Mouse (Mus musculus) T-helper 2 cell (primary cell): ENCODE data around the gene Pef1.

ENCODE experiments used
- in situ Hi-C: fragments of 300-600 bp; cut with MboI, MseI; formaldehyde crosslinking; loops from one replicate; pipeline ENCODE4 v1.15.1; 2025; ENCODE audit warnings: high pct_unique_total_duplicates

Pef1 gene

DNA sequence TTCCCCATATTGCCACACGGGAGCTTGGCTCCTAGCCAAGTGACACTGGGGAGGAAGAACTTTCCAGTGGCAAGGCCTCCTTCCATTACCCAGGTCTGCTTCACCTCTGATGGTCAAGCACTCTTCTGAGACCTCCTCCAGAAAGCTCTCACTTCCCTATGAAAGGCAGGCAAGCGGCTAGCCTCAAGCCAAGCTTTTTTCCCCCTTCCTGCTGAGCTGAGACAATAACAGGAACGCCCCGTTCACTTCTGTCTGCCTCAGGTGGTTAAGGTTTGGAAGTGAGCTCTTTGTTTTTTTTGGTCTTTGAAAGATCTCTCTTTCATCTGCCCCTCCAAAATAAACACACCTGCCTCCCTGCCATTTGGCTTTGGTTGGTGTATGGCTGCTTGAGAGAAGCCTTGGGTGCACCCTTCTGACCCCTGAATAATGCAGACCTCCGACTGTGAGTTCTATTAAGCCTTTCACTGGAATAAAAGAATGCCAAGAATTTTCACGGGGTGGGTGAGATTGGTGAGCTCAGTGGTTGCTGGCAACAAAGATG lies at the start of gene Pef1:
Gene Pef1, plus strand, starts transcription at position 448 of the 541 bp plus-strand sequence.
- in situ Hi-C loops = no loop called here

DNA sequence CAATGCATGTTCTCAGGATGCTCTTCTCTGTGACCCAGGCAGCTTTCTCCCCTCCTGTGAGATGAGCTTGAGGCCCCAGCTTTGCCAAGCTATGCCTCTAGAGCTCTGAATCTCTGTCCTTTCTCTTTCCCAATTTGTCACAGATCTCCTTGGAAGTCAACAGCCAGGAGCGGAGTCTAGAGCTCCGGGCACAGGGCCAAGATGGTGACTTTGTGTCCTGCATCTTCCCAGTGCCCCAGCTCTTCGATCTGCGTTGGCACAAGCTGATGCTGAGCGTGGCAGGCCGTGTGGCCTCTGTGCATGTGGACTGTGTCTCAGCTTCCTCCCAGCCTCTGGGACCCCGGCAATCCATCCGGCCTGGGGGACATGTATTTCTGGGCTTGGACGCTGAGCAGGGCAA lies 49.2 kb upstream of the Pef1 start:
- in situ Hi-C loops = no loop called here

DNA sequence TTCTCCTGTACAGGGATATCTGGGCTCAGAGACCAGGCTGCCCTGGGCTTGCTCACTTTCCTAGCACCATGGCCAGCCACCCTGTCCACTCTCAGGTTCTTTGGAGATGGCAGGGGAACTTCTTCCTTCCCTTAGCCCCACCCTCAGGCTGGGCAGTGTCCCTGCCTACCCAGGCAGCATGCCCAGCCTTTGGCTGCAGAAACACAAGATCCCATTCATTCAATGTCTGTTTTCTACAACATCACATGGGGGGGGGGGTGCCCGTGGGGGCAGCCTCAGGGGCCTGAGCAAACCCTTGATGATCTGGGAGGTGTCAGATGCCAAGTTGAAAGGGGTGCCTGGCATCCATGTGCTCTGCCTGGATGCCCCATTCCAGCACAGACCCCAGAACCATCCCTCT lies 47.6 kb upstream of the Pef1 start:
- in situ Hi-C loops = no loop called here

DNA sequence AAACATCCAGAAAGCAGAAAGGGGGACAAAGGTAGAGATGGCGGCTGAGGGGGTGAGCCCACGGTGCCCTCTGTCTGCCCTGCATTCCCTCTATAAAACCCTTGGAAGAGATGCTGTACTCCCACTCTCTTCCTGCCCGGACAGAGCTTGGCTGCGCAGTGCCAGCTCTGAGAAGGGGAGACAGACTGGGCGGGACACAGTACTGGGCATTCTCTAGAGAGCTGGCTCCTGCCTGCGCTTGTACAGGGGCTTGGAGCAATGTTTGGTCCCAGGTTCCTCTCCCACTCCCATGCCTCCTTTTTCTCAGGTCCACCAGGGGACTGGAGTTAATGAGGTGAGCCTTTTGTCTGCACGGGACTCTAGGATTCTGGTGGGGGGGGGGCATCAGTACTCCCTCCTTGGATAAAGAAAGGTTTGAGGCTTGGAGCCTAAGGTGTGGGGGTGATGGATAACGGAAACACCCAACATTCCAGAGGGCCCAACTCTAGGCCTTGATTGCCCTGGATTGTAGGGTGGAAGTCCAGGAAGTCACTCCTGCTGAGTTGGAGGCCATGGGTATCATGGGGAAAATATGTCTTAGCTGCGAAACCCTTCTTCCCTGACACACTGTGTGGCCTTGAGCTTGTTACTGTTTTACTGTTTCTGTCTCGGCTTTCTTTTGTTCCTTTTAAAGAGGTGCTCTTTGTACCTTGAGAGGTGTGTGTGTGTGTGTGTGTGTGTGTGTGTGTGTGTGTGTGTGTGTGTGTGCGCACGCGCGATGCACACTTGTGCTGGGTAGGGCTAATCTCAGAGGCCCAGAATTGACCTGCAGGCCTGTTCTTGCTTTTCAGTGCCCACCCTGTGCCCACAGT lies 47.0 kb upstream of the Pef1 start:
- in situ Hi-C loops = no loop called here

DNA sequence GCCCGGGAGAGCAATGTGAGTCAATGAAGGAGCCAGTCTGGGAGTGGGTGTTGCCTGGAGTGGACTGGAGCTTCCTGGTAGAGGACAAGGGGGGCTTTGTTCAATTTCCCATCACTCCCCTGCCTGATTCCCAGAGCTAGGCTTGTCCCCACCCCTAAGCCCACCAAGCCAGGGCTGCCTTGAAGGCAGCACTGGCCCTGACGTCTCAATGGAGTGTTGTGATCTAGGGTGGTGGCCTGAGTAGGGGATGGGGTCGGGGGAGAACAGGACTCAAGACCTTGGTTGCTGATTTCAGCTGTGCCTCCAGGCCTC lies 46.4 kb upstream of the Pef1 start:
- in situ Hi-C loops = no loop called here

DNA sequence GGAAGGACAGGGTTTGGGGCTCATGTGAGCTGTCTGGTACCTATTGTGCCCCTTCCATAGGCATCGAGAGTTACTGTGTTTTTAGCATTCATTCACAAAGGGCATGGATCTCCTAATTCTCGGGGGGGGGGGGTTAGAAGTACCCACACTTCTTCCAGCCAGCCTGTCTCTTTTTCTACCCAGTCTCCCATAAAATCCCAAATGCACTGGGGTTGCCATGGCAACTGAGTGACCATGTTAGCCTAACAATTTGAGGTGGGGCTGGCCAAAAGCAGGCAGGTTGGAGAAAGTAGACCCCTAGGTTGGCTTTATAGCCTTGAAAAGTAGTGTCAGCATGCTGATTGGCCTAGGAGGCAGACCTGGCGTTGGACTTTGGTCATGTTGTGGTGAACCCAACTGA lies 45.9 kb upstream of the Pef1 start:
- in situ Hi-C loops = no loop called here

DNA sequence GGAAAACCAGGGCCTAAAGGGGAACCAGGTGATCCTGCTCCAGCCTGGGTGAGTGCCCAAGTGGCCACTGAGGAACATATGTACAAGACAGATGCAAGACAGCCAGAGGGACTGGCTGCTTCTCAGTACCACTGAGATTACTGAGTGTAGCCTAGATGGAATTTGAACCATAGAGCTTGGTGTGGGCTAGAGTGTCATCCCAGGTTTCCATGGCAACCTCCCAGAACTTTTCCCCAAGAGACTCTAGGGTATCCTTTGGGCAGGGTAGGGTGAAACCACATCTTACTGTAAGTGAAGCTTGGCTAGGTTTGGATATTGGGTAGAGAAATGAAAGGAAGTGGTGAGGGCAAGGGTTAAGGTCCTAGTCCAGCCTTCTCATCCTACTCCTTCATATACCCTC lies 41.4 kb upstream of the Pef1 start:
- in situ Hi-C loops = no loop called here

DNA sequence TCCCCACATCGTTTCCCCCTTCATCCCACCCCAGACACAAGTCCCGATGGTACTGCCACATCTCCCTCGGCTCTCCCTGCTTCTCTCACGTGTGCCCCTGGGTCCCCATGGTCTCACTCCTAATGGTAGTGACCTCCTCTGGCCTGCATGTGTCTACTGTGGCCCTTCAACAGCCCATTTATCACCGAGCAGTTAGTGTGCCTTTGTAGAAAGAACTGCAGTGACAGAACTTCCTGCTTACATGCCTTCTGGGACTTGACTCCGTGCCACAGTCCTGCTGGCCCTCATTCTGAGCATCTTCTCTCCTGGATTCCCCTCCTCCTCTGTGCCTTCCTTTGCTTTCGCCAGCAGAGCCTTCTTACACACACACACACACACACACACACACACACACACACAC lies 39.2 kb upstream of the Pef1 start:
- in situ Hi-C loops = no loop called here

DNA sequence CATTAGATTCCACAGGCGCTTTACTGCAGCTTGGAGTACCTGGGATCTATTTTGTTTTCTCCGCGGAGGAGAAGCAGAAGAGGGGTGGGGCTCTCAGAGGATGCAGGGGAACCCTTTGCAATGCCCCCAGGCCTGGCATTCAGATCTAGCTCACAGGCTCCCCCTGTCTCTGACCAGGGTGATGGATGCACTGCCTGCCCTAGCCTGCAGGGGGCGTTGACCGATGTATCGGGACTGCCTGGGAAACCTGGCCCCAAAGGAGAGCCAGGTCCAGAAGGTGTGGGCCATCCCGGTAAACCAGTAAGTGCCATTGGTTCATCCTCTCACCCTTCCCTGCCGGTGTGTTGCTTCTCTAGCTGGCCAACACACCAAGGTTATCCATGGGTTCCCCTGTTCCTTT lies 35.5 kb upstream of the Pef1 start:
- in situ Hi-C loops = no loop called here

DNA sequence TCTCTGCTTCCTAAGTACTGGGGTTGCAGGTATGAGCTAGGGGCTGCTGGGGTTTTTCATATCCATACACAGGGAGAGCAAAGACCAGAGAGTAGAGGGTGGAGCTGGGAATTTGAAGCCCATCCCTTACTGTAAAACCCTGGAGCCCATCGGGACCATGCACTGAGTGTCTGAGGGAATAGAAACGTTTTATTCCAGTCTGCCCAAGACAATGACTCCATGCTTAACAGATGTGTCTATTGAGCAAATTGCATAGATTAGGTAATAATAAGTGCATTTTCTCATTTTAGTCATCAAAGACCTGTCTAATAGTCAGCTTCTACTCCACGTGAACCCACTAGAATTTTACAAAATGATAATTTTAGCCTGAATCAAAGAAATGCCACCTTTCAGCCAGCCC lies 31.8 kb upstream of the Pef1 start:
- in situ Hi-C loops = no loop called here

DNA sequence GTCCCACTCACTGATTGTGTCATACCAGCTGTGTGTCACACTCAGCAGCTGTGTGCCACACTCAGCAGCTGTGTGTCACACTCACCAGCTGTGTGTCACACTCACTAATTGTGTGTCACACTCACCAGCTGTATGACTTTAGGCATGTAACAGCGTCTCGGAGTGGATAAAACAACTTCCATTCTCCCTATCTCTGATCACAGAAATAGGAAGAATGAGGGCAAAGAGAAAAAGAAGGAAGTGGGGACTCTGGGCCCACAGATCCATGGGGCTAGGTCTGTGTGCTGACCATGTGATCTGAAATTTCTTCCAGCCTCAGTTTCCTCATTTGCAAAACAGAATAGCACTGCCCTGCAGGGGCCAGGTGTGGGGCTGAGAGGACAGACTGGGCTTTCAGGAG lies 30.6 kb upstream of the Pef1 start:
- in situ Hi-C loops = no loop called here

DNA sequence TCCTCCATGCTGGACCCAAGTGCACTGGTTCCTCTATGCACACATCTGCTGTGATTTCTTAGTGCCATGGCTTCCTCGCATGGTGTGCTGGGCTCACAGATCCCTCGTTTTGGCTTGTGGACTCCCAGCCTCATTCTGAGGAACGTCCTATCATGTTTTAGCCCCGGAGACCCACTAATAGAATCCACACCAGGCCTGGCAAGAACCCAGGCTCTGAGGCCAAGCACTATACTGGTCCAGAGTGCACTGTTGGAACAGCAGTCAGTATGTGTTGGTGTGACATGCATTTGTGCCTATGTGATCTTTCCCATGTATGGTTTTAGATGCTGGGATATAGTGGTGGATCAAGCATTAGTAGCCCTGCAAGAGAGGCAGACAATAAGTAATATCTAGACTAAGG lies 29.0 kb upstream of the Pef1 start:
- in situ Hi-C loops = no loop called here

DNA sequence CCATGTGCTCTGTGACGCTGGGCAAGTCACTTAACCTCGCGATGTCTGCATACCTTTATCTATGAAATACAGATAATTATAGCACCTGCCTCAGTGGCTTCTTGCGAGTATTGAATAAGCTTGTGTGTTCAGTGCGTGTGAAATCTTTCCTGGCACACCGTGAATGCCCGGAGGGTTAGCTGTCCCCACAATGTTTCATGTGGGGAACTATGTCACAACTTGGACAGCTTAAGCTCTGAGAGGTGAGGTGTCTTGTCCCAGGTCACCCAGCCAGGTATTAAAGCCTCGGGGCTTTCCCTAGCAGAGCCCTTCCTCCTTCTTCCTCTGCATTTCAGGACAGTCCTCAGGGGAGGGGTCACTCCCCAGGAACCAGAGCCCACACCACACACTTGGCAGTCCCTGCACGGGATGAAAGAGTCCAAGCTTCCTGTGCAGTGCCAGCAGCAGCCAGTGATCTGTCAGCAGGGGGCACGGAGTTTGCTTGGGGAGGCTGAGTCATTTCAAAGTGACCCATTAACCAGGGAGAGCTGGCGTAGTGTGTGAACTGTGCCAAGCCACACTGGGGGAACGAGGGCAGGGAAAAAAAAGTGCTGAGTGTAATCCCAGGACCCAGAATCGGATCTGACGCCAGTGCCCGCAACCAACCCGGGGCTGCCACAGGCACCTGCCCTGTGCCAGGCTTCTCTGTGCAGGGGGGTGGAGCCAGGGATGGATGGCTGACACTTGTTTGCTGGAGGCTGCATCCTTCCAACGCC lies 27.4 kb upstream of the Pef1 start:
- in situ Hi-C loops = no loop called here

DNA sequence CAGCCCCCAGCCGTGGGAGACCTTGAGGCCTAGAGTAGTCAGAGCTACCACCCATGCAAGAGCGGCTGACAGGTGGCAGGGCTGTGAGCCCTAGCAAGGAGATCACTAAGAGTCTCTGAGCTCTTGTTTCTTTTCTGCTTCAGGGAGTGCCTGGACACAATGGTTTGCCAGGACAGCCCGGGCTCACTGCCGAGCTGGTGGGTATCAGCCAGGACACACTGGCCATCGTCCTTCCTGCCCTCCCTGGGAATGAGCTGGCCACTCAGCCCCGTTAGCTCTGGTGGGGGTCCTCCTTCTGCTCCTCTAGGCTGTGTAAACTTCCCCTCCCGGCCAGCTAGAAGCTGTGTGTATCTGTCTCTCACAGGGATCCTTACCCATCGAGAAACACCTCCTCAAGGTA lies 25.5 kb upstream of the Pef1 start:
- in situ Hi-C loops = no loop called here

DNA sequence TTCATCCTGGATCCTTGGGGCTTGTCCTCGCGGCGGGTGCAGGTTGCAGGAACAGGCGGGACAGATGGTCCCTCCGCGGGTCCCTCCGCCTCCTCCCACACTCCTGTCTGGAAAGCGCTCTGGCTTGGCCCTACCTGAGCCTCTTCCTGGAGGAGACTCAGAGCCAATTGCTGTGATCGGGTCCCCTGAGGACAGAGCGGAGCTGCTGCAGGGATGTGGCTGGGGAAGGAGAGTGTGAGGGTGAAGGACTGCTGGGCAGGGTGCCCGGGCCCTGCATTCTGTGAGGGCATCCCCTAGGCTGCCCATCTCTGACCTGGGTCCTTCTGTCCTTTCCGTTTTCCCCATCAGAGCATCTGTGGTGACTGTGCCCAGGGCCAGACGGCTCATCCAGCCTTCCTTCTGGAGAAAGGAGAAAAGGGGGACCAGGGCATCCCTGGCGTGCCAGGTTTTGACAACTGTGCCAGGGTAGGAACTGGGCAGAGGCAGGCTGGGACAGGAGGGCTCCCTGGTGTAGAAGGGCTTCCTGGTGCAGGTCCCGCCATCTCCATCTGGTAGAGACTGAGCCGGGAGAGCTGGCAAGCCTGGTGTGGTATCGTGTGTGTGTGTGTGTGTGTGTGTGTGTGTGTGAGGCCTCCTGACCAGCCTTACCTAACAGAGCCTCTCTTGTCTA lies 23.4 kb upstream of the Pef1 start:
- in situ Hi-C loops = no loop called here

DNA sequence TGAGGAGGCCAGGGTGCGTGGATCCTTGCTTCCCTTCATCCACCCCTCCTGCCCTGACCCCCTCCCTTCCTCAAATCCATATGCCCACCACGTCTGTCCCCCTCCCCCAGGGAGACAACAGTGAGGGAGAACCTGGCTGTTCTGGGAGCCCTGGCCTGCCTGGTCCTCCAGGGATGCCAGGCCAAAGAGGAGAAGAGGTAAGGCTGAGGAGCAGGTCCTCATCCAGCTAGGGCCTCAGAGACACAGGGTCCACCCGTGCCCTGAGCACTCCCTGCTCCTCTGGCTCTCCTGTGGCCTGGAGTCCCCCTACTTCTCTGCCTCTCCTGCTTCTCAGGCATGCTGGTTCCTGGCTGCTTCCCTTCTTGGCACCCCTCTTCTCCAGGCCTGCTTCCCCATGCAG lies 22.8 kb upstream of the Pef1 start:
- in situ Hi-C loops = no loop called here

DNA sequence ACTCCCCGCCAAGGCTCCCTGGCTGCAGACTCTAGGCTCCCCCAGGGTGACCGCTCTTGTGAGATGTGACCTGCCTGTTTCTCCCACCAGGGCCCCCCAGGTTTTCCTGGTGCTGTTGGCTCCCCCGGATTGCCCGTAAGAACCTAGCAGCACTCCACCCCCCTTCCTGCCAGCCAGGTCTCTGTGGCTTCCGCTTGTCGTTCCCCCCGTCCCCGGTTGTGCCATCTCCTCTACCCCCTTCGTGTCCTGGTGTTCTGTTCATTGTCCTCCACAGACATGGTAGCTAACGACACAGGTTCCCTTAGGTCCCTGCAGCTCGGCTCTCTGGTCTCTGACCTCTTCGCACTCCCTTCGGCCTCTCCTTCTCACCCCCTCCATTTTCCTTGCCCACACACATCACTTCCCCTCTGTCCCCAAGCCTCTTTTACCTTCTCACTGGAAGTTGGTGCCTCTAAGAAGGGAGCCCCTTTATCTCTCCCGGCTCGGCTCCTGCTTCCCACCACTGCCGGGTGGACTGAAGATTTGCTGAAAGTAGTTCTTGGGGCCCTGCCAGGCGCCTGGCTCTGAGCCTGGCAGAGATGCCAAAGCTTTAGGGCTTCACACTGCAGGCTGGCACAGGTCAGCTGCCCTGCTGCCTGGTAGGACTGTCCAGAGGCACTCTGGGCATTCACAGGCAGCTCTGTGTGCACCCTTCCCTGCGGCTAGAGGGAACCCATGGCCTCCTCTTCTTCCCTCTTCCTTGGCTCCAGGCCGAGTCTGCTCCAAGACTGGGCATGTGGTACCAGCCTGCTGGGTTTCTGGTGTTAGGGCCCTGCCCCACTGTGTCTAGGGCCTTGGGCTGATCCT lies 20.8 kb upstream of the Pef1 start:
- in situ Hi-C loops = no loop called here

DNA sequence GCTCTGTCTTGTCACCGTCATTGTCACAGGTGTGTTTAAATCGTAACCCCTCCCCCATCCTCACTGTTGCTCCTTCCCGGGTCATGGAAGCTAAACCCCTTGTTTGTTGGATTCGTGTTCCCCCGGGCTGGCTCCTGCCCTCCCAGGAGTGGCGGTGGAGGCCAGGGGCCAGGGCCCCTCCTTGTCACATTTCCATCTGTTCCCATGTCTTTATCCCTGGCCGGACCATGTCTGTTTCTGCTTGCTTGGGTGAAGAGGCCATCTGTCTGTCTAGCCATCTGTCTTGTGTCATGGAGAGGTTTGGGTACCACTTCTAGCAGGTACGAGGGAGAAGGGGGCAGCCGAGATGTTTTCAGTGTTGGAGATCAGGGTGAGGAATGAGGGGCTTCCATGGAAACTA lies 20.1 kb upstream of the Pef1 start:
- in situ Hi-C loops = no loop called here

DNA sequence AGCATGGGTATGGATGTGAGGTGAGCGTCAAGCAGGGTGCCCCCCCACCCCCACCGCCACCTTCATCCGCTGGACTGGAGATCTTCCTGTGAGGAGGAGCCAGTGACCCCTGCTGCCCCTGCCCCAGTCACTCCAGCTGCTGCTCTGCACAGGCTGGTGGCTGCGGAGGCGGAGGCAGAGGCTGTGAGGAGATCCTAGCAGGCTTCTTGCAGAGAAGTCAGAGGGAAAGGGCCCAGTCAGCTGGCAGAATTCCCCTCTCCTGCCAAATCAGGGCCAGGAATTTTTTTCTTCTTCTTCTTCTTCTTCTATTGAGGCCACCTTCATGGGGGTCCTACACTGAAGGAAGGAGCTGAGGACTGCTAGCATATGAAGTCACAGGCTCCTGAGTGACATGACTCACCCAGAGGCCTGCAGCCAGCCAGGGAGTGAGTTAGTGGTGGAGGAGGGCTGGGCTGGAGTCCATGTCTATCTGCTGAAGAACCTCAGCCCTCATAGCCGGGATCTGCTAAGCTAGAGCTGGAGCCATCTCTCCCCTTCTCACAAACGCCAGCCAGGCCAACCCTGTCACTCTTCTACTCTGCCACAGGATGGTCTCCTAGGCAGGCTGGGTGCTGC lies 17.9 kb upstream of the Pef1 start:
- in situ Hi-C loops = no loop called here

DNA sequence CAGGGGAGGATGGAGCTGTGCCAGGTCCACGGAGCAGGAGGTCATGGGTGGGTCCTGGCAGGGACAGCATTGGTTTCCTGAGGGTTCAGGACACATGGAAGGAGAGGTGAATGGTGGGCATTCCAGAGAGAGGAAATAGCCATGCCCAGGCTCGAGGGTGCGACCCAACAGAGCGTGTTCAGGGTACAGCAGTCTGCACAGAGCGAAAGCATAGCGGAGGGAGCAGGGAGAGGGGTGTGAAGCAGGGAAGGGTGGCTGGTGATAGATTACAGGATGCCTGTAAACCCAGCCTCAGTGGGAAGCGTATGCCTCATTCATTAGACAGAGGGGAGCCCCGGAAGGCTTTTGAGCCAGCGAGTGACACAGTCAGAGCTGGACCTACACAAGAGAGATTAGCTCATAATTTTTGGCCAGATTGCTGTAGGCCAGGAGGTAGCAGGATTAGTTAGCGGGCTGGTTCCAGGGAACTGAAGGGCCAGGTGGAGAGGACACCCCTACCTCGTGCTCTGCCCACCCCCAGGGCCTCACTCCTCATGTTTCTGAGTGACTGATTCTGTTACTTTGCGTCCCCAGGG lies 17.0 kb upstream of the Pef1 start:
- in situ Hi-C loops = loop anchor here (5.0 kb wide), 1 partner anchor 123 kb away; no protein-coding TSS in a partner anchor

DNA sequence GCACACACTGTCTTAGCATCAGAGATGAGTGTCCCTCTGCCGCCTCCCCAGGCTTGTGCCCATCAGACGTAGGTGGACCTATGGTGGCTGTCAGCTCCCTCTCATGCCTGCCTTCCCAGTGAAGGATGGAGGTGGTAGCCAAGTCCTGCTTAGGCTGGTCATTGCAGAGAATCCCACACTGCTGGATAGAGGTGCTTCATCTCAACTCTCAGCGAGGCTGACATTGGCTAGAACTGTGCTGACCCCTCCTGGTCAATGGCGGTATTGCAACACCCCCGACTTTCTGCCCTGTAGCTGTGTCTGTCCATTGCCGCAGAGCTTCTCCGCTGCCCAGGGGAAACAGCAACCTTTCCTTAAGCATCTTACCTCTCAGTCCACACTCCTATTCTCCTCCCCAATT lies 15.1 kb upstream of the Pef1 start:
- in situ Hi-C loops = loop anchor here (5.0 kb wide), 1 partner anchor 125 kb away; no protein-coding TSS in a partner anchor
